Mouse (Mus musculus): ENCODE results near the gene Coq8b.

Gene Coq8b

DNA sequence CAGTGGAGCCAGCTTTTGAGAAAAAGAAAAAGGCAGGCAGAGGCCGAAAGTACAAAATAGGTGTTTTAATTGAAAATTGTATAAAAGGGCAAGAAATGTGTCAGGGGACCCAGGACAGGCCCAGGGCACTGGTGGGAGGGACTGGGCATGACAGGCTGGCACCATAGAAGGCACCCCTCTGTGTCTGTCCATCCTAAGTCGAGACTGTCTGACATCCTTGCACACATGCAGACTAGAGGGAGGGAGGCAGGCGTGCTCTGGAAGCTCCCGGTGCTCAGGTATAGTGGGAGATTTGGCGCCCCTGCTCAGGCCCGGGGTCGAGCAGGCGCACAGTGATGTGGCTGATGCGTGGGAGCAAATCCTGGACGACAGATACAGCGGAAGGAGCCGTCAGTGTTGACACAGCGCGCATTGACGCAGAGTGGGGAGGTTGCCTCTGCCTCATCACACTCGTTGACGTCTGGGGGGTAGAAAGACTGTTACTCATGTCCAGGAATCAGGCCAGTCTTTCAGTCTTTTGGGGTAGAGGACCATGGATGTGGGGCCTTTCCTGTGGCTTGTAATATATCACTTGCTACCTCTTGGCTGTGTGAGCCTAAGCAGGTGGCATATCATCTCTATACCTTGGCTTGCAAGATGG, 72.4 kb downstream of the Coq8b start:
- intact Hi-C loops (cut with DNase I): no loop called here

GRCm38 (mm10) chr7:27306161-27307160, 73.6 kb downstream of the Coq8b start:
- intact Hi-C loops (cut with DNase I): no loop called here

GRCm38 (mm10) chr7:27307551-27307950, 74.7 kb downstream of the Coq8b start:
- intact Hi-C loops (cut with DNase I): no loop called here

Small RNA genes lying within 50 kb of the gene (microRNA-seq; reads per million reads assigned to microRNA genes)
- 0.23 to 0.25 reads per million in 2 experiments for gene Mir1191
